Mouse (Mus musculus) limb, embryonic 12.5 days (tissue): ENCODE results near the gene Rhobtb1. TPM values are rescaled to one million over a fixed set of nuclear protein-coding genes. Genes with fewer than 3 reads are reported as not detected.

Experiments used
- ATAC-seq: fragments of 200-750 bp; cut with Nextera tagmentation; 2 replicates; pipeline ENCODE4 v1.8.0; 2017; ENCODE audit warnings: low read depth, moderate TSS enrichment; ENCODE audit not compliant: insufficient number of reproducible peaks, insufficient read depth, low FRiP score, low TSS enrichment
- H3K27ac ChIP-seq: fragments of 300-500 bp; sonication (generic); 2 replicates; pipeline ENCODE4 v1.5.1; 2016; ENCODE audit warnings: mild to moderate bottlenecking, moderate library complexity
- H3K27me3 ChIP-seq: fragments of 300-500 bp; sonication (generic); 2 replicates; pipeline ENCODE4 v1.6.1; 2016; ENCODE audit warnings: mild to moderate bottlenecking, moderate library complexity
- H3K36me3 ChIP-seq: fragments of 300-500 bp; sonication (generic); 2 replicates; pipeline ENCODE4 v1.6.1; 2016; ENCODE audit warnings: mild to moderate bottlenecking, moderate library complexity
- H3K4me1 ChIP-seq: fragments of 300-500 bp; sonication (generic); replicated peaks from 2 replicates; pipeline ENCODE4 v1.6.1; 2016
- H3K4me2 ChIP-seq: fragments of 300-500 bp; sonication (generic); 2 replicates; pipeline ENCODE4 v1.6.1; 2016; ENCODE audit warnings: mild to moderate bottlenecking, moderate library complexity
- H3K4me3 ChIP-seq: fragments of 300-500 bp; sonication (generic); replicated peaks from 2 replicates; pipeline ENCODE4 v1.5.1; 2016; ENCODE audit warnings: mild to moderate bottlenecking
- H3K9ac ChIP-seq: fragments of 300-500 bp; sonication (generic); replicated peaks from 2 replicates; pipeline ENCODE4 v1.6.1; 2016; ENCODE audit warnings: mild to moderate bottlenecking, moderate library complexity
- H3K9me3 ChIP-seq: fragments of 300-500 bp; sonication (generic); 2 replicates; pipeline ENCODE4 v1.6.1; 2016; ENCODE audit warnings: mild to moderate bottlenecking, moderate library complexity
- WGBS: fragments of 180-500 bp; shearing (Covaris S2); methylation state at CpG from one replicate; pipeline ENCODE4 v1.1.7; 2016; 5-methylcytosine and 5-hydroxymethylcytosine counted together
- polyA plus RNA-seq: library from polyadenylated mRNA; unstranded; fragments of >200 nt; fragmentation: Nextera tagmentation; extraction: Ambion mirVana; gene quantifications from 2 replicates; pipeline ENCODE4 v1.2.1, GENCODE M21; 2016

The Rhobtb1 gene
- polyA plus RNA-seq, 1 experiment from 2014 or later, result 29.9 TPM

- 47% methylated on average over 5 of the region's 5 CpGs for WGBS
- H3K4me2 ChIP-seq, result no peak overlapping the region
- H3K27ac ChIP-seq, result no peak overlapping the region
- no peak overlapping the region for H3K9ac ChIP-seq
- peaks cover 9% of the 10 kb centered on the region for H3K4me1 ChIP-seq
- H3K4me3 ChIP-seq, result no peak overlapping the region
- no peaks in the 10 kb centered on the region for H3K36me3 ChIP-seq
- H3K27me3 ChIP-seq, result no peaks in the 10 kb centered on the region
- no peaks in the 10 kb centered on the region for H3K9me3 ChIP-seq
- ATAC-seq, result no peak
These were observed 155.8 kb downstream of the Rhobtb1 start for GRCm38 (mm10) chr10:69307067-69307466.

GRCm38 (mm10) chr10:69309109-69309508, 157.9 kb downstream of the Rhobtb1 start:
- H3K9me3 ChIP-seq, result no peaks in the 10 kb centered on the region
- H3K4me2 ChIP-seq, result no peak overlapping the region
- H3K27me3 ChIP-seq, result no peaks in the 10 kb centered on the region
- no peak overlapping the region for H3K4me3 ChIP-seq
- WGBS, result 54% methylated on average over 5 of the region's 5 CpGs
- H3K9ac ChIP-seq, result no peak overlapping the region
- no peak for ATAC-seq
- H3K36me3 ChIP-seq, result no peaks in the 10 kb centered on the region
- H3K4me1 ChIP-seq, result peaks cover 20% of the 10 kb centered on the region
- no peak overlapping the region for H3K27ac ChIP-seq

GRCm38 (mm10) chr10:69311867-69312266, 160.6 kb downstream of the Rhobtb1 start:
- Histone ChIP-seq H3K9me3 (no peaks in the 10 kb centered on the region), H3K4me2 (no peak overlapping the region), H3K27ac (no peak overlapping the region), H3K27me3 (no peaks in the 10 kb centered on the region), H3K9ac (no peak overlapping the region), H3K4me1 (peaks cover 21% of the 10 kb centered on the region), H3K4me3 (no peak overlapping the region), H3K36me3 (no peaks in the 10 kb centered on the region)
- 83% methylated on average over 16 of the region's 16 CpGs for WGBS
- no peak for ATAC-seq

GRCm38 (mm10) chr10:69313944-69314343, 162.7 kb downstream of the Rhobtb1 start:
- Histone ChIP-seq H3K9me3 (no peaks in the 10 kb centered on the region), H3K9ac (no peak overlapping the region), H3K4me2 (peak overlapping the region; percentile 13), H3K36me3 (no peaks in the 10 kb centered on the region), H3K27ac (peak overlapping the region; percentile 82), H3K27me3 (no peaks in the 10 kb centered on the region), H3K4me1 (peaks cover 21% of the 10 kb centered on the region), H3K4me3 (no peak overlapping the region)
- ATAC-seq, result 0 out of 2 replicates have a peak, but pooled peaks have one; percentile 45
- WGBS, result 15% methylated on average over 8 of the region's 8 CpGs

- Histone ChIP-seq H3K4me1 (peaks cover 31% of the 10 kb centered on the region), H3K27ac (no peak overlapping the region), H3K9ac (no peak overlapping the region), H3K9me3 (0 out of 2 replicates have a peak, but pooled peaks cover 4% of the 10 kb centered on the region), H3K4me3 (no peak overlapping the region), H3K4me2 (no peak overlapping the region), H3K36me3 (no peaks in the 10 kb centered on the region), H3K27me3 (no peaks in the 10 kb centered on the region)
- 85% methylated on average over 11 of the region's 11 CpGs for WGBS
- no peak for ATAC-seq
These were observed 167.3 kb downstream of the Rhobtb1 start for GRCm38 (mm10) chr10:69318514-69318913.

- H3K4me3 ChIP-seq, result no peak overlapping the region
- H3K27ac ChIP-seq, result peak overlapping the region; percentile 87
- H3K9ac ChIP-seq, result no peak overlapping the region
- peaks cover 15% of the 10 kb centered on the region for H3K4me1 ChIP-seq
- H3K9me3 ChIP-seq, result 0 out of 2 replicates have a peak, but pooled peaks cover 4% of the 10 kb centered on the region
- H3K4me2 ChIP-seq, result peak overlapping the region; percentile 41
- H3K27me3 ChIP-seq, result no peaks in the 10 kb centered on the region
- 43% methylated on average over 21 of the region's 21 CpGs for WGBS
- ATAC-seq, result peak; percentile 81
- H3K36me3 ChIP-seq, result no peaks in the 10 kb centered on the region
These were observed 169.7 kb downstream of the Rhobtb1 start for GRCm38 (mm10) chr10:69320667-69321518.

- peak; percentile 54 for ATAC-seq
- H3K27ac ChIP-seq, result peak overlapping the region; percentile 54; the same call in 1 of the 2 replicates
- no peaks in the 10 kb centered on the region for H3K36me3 ChIP-seq
- peak overlapping the region; percentile 41 for H3K4me2 ChIP-seq
- no peaks in the 10 kb centered on the region for H3K27me3 ChIP-seq
- 0 out of 2 replicates have a peak, but pooled peaks cover 4% of the 10 kb centered on the region for H3K9me3 ChIP-seq
- 46% methylated on average over 15 of the region's 15 CpGs for WGBS
- no peak overlapping the region for H3K4me3 ChIP-seq
- H3K4me1 ChIP-seq, result peaks cover 15% of the 10 kb centered on the region
- H3K9ac ChIP-seq, result no peak overlapping the region
These were observed 170.3 kb downstream of the Rhobtb1 start for GRCm38 (mm10) chr10:69321519-69322035.

GRCm38 (mm10) chr10:69323986-69324385, 172.8 kb downstream of the Rhobtb1 start:
- no peaks in the 10 kb centered on the region for H3K36me3 ChIP-seq
- H3K27ac ChIP-seq, result no peak overlapping the region
- WGBS, result 75% methylated on average over 13 of the region's 13 CpGs
- H3K27me3 ChIP-seq, result no peaks in the 10 kb centered on the region
- H3K4me1 ChIP-seq, result peaks cover 15% of the 10 kb centered on the region
- no peak overlapping the region for H3K9ac ChIP-seq
- H3K9me3 ChIP-seq, result 0 out of 2 replicates have a peak, but pooled peaks cover 4% of the 10 kb centered on the region
- H3K4me2 ChIP-seq, result no peak overlapping the region
- no peak for ATAC-seq
- H3K4me3 ChIP-seq, result no peak overlapping the region

- no peak for ATAC-seq
- H3K4me3 ChIP-seq, result no peak overlapping the region
- H3K9ac ChIP-seq, result no peak overlapping the region
- H3K9me3 ChIP-seq, result 0 out of 2 replicates have a peak, but pooled peaks cover 3% of the 10 kb centered on the region
- H3K4me2 ChIP-seq, result no peak overlapping the region
- peaks cover 15% of the 10 kb centered on the region for H3K4me1 ChIP-seq
- no peaks in the 10 kb centered on the region for H3K36me3 ChIP-seq
- H3K27me3 ChIP-seq, result no peaks in the 10 kb centered on the region
- 90% methylated on average over 7 of the region's 7 CpGs for WGBS
- no peak overlapping the region for H3K27ac ChIP-seq
These were observed 173.6 kb downstream of the Rhobtb1 start for GRCm38 (mm10) chr10:69324816-69325215.

GRCm38 (mm10) chr10:69326433-69326832, 175.2 kb downstream of the Rhobtb1 start:
- H3K27me3 ChIP-seq, result no peaks in the 10 kb centered on the region
- no peak overlapping the region for H3K27ac ChIP-seq
- no peaks in the 10 kb centered on the region for H3K9me3 ChIP-seq
- no peaks in the 10 kb centered on the region for H3K36me3 ChIP-seq
- no peak for ATAC-seq
- 87% methylated on average over 3 of the region's 3 CpGs for WGBS
- H3K4me3 ChIP-seq, result no peak overlapping the region
- no peak overlapping the region for H3K9ac ChIP-seq
- H3K4me2 ChIP-seq, result no peak overlapping the region
- peaks cover 6% of the 10 kb centered on the region; the same call in 1 of the 2 replicates for H3K4me1 ChIP-seq

GRCm38 (mm10) chr10:69327362-69327761, 176.1 kb downstream of the Rhobtb1 start:
- no peaks in the 10 kb centered on the region for H3K9me3 ChIP-seq
- no peak overlapping the region for H3K27ac ChIP-seq
- no peaks in the 10 kb centered on the region; the same call in 1 of the 2 replicates for H3K4me1 ChIP-seq
- H3K36me3 ChIP-seq, result no peaks in the 10 kb centered on the region
- no peak overlapping the region for H3K4me3 ChIP-seq
- H3K27me3 ChIP-seq, result no peaks in the 10 kb centered on the region
- H3K9ac ChIP-seq, result no peak overlapping the region
- H3K4me2 ChIP-seq, result no peak overlapping the region
- no peak for ATAC-seq
- 61% methylated on average over 8 of the region's 8 CpGs for WGBS
